Mouse (Mus musculus): ENCODE measurements at regions not wholly inside any gene's neighbourhood (a gene's known extent, or its start where the extent isn't known, plus 50 kb on each side); places are given as distances from the start of the nearest gene placed in this dataset.

GRCm38 (mm10) chr2:166439847-166440775, 273.5 kb downstream of the Prex1 start:
- peaks cover 11% of the 10 kb centered on the region for H3K4me1 ChIP-seq (ENCODE audit: control insufficient read depth, insufficient read depth, low read length)
- no peak overlapping the region for H3K4me3 ChIP-seq (replicated peaks; ENCODE audit: low read length)
- no peaks in the 10 kb centered on the region for H3K27me3 ChIP-seq (ENCODE audit: control insufficient read depth, insufficient read depth, low read length)
- H3K9ac ChIP-seq (ENCODE audit: low read depth, low read length, severe bottlenecking), result no peak overlapping the region
- no peak overlapping the region for H3K27ac ChIP-seq (replicated peaks; ENCODE audit: low read depth, low read length)
- no peaks in the 10 kb centered on the region for H3K36me3 ChIP-seq (ENCODE audit: control insufficient read depth, insufficient read depth, low read length)
- H3K9me3 ChIP-seq (ENCODE audit: control insufficient read depth, low read length), result no peaks in the 10 kb centered on the region
- 61% methylated on average over 13 of the region's 13 CpGs for WGBS
- ATAC-seq (ENCODE audit: low FRiP score, low read depth), result no peak
- H3K4me2 ChIP-seq (replicated peaks; ENCODE audit: low read depth, low read length, severe bottlenecking), result no peak overlapping the region
- DNase-seq (ENCODE audit: low spot score), result peak; percentile 59
- TF ChIP-seq POLR2A (IDR thresholded peaks at IDR 0.05; ENCODE audit: borderline replicate concordance, extremely low read depth, insufficient read depth, insufficient read length), result no peak

GRCm38 (mm10) chr2:166438207-166438606, 275.4 kb downstream of the Prex1 start:
- Histone ChIP-seq H3K36me3 (ENCODE audit: control insufficient read depth, insufficient read depth, low read length) (no peaks in the 10 kb centered on the region), H3K4me3 (replicated peaks; ENCODE audit: low read length) (no peak overlapping the region), H3K4me2 (replicated peaks; ENCODE audit: low read depth, low read length, severe bottlenecking) (no peak overlapping the region), H3K27me3 (ENCODE audit: control insufficient read depth, insufficient read depth, low read length) (no peaks in the 10 kb centered on the region), H3K9me3 (ENCODE audit: control insufficient read depth, low read length) (no peaks in the 10 kb centered on the region), H3K9ac (ENCODE audit: low read depth, low read length, severe bottlenecking) (no peak overlapping the region), H3K27ac (replicated peaks; ENCODE audit: low read depth, low read length) (no peak overlapping the region), H3K4me1 (ENCODE audit: control insufficient read depth, insufficient read depth, low read length) (peaks cover 19% of the 10 kb centered on the region)
- 78% methylated on average over 9 of the region's 9 CpGs for WGBS
- no peak for DNase-seq (ENCODE audit: low spot score)
- no peak for TF ChIP-seq POLR2A (IDR thresholded peaks at IDR 0.05; ENCODE audit: borderline replicate concordance, extremely low read depth, insufficient read depth, insufficient read length)
- ATAC-seq (ENCODE audit: low FRiP score, low read depth), result no peak

- Histone ChIP-seq H3K36me3 (ENCODE audit: control insufficient read depth, insufficient read depth, low read length) (no peaks in the 10 kb centered on the region), H3K27ac (replicated peaks; ENCODE audit: low read depth, low read length) (peak overlapping the region; percentile 48; the same call in 1 of the 2 replicates)
These were observed 279.1 kb downstream of the Prex1 start for GRCm38 (mm10) chr2:166434554-166434953.

GRCm38 (mm10) chr2:166433655-166434333, 278.3 kb upstream of the Sulf2 start:
- Histone ChIP-seq H3K9me3 (ENCODE audit: control insufficient read depth, low read length) (no peaks in the 10 kb centered on the region), H3K9ac (ENCODE audit: low read depth, low read length, severe bottlenecking) (no peak overlapping the region), H3K27me3 (ENCODE audit: control insufficient read depth, insufficient read depth, low read length) (no peaks in the 10 kb centered on the region), H3K36me3 (ENCODE audit: control insufficient read depth, insufficient read depth, low read length) (no peaks in the 10 kb centered on the region), H3K27ac (replicated peaks; ENCODE audit: low read depth, low read length) (0 out of 2 replicates have a peak overlapping the region, but pooled peaks have one; percentile 48), H3K4me1 (ENCODE audit: control insufficient read depth, insufficient read depth, low read length) (peaks cover 26% of the 10 kb centered on the region), H3K4me3 (replicated peaks; ENCODE audit: low read length) (no peak overlapping the region), H3K4me2 (replicated peaks; ENCODE audit: low read depth, low read length, severe bottlenecking) (no peak overlapping the region)
- WGBS, result 79% methylated on average over 15 of the region's 15 CpGs
- ATAC-seq (ENCODE audit: low FRiP score, low read depth), result no peak
- peak; percentile 59 for DNase-seq (ENCODE audit: low spot score)
- TF ChIP-seq POLR2A (IDR thresholded peaks at IDR 0.05; ENCODE audit: borderline replicate concordance, extremely low read depth, insufficient read depth, insufficient read length), result no peak

More at GRCm38 (mm10) chr2:166434554-166434953, 279.1 kb downstream of the Prex1 start:
- no peak overlapping the region for H3K9ac ChIP-seq (ENCODE audit: low read depth, low read length, severe bottlenecking)
- 15% methylated on average over 8 of the region's 8 CpGs for WGBS
- ATAC-seq (ENCODE audit: low FRiP score, low read depth) (no peak), DNase-seq (ENCODE audit: low spot score) (no peak)
- H3K4me2 ChIP-seq (replicated peaks; ENCODE audit: low read depth, low read length, severe bottlenecking), result no peak overlapping the region
- peaks cover 24% of the 10 kb centered on the region for H3K4me1 ChIP-seq (ENCODE audit: control insufficient read depth, insufficient read depth, low read length)
- H3K27me3 ChIP-seq (ENCODE audit: control insufficient read depth, insufficient read depth, low read length), result no peaks in the 10 kb centered on the region
- H3K4me3 ChIP-seq (replicated peaks; ENCODE audit: low read length), result no peak overlapping the region
- no peak for TF ChIP-seq POLR2A (IDR thresholded peaks at IDR 0.05; ENCODE audit: borderline replicate concordance, extremely low read depth, insufficient read depth, insufficient read length)
- H3K9me3 ChIP-seq (ENCODE audit: control insufficient read depth, low read length), result no peaks in the 10 kb centered on the region

GRCm38 (mm10) chr2:166432948-166433654, 277.6 kb upstream of the Sulf2 start:
- Histone ChIP-seq H3K27ac (replicated peaks; ENCODE audit: low read depth, low read length) (no peak overlapping the region), H3K27me3 (ENCODE audit: control insufficient read depth, insufficient read depth, low read length) (no peaks in the 10 kb centered on the region), H3K9me3 (ENCODE audit: control insufficient read depth, low read length) (no peaks in the 10 kb centered on the region), H3K4me1 (ENCODE audit: control insufficient read depth, insufficient read depth, low read length) (peaks cover 26% of the 10 kb centered on the region), H3K4me3 (replicated peaks; ENCODE audit: low read length) (no peak overlapping the region), H3K9ac (ENCODE audit: low read depth, low read length, severe bottlenecking) (no peak overlapping the region), H3K36me3 (ENCODE audit: control insufficient read depth, insufficient read depth, low read length) (no peaks in the 10 kb centered on the region), H3K4me2 (replicated peaks; ENCODE audit: low read depth, low read length, severe bottlenecking) (no peak overlapping the region)
- ATAC-seq (ENCODE audit: low FRiP score, low read depth) (no peak), DNase-seq (ENCODE audit: low spot score) (no peak)
- TF ChIP-seq POLR2A (IDR thresholded peaks at IDR 0.05; ENCODE audit: borderline replicate concordance, extremely low read depth, insufficient read depth, insufficient read length), result no peak
- WGBS, result 70% methylated on average over 13 of the region's 13 CpGs

Data from limb, embryonic 14.5 days (tissue).